Mouse (Mus musculus): ENCODE data around the gene Pigu.

- no peak for TF ChIP-seq CTCF (IDR thresholded peaks at IDR 0.05; ENCODE audit: low read depth)
- no peak for TF ChIP-seq EP300 (IDR thresholded peaks at IDR 0.05; ENCODE audit: low read depth)
Measured at GRCm38 (mm10) chr2:155330811-155331210, 26.4 kb downstream of the Pigu start.

Measured in liver, postnatal 0 days (tissue).